Mouse (Mus musculus): ENCODE data around the gene Atxn7l3. TPM values are rescaled to one million over a fixed set of nuclear protein-coding genes. Genes with fewer than 3 reads are reported as not detected.
A peak's percentile ranks its signal among the peaks of the same experiment; 100 is the strongest.

Atxn7l3 gene
- polyA plus RNA-seq, 1 experiment from 2014 or later, result 7.5 TPM

DNA sequence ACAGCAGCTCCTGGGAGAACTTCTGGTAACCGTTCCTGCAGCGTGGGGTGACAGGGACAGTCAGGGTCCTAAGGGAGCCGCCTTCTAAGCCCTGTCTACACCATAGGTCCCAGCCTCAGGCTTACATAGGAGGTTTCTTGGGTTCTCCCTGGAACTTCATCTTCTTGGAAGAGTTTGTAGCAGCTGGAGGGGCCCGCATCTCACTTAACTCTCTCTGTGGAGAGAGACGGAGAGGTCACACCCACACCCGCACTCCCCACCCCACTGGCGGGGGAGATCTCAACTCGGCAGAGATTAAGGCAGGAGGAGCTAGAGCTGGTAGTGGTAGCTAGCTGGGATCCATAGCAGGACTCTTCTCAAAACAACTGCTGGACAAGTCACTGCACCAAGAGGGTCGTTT is 11.7 kb upstream of the Atxn7l3 start:
- 67% methylated on average over 9 of the region's 9 CpGs for WGBS (ENCODE audit: insufficient replicate concordance)
- peaks cover 82% of the 10 kb centered on the region for H3K36me3 ChIP-seq
- no peak for ATAC-seq

DNA sequence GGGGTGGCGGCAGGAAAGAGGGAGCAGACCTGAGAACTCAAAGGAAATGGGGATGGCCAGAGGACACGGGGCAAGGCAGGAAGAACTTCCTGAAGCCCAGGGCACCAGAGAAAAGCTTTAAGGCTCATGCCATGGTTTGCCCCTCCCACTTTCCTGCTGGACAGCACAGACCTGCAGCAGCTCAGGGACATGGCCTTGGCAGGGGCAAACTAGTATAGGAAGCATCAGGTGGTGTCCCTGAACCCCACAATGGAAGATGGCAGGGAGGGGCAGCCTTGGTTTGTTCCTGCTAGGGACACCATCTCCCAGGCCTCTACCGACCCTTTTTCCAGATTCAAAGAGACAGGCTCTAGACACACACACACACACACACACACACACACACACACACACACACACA is 8.9 kb upstream of the Atxn7l3 start:
- Histone ChIP-seq H3K9me3 (replicated peaks) (no peaks in the 10 kb centered on the region), H3K4me2 (no peak overlapping the region), H3K36me3 (peaks cover 55% of the 10 kb centered on the region), H3K9ac (no peak overlapping the region), H3K27ac (no peak overlapping the region), H3K4me3 (no peak overlapping the region), H3K27me3 (replicated peaks) (no peaks in the 10 kb centered on the region), H3K4me1 (peaks cover 24% of the 10 kb centered on the region)
- ATAC-seq, result no peak
- 72% methylated on average over 3 of the region's 3 CpGs for WGBS (ENCODE audit: insufficient replicate concordance)

More for the DNA sequence above, 11.7 kb upstream of the Atxn7l3 start:
- Histone ChIP-seq H3K4me1 (peaks cover 51% of the 10 kb centered on the region), H3K27ac (no peak overlapping the region), H3K27me3 (replicated peaks) (no peaks in the 10 kb centered on the region), H3K4me2 (peak overlapping the region; percentile 82; the same call in 1 of the 2 replicates), H3K4me3 (no peak overlapping the region), H3K9ac (peak overlapping the region; percentile 52; the same call in 1 of the 2 replicates), H3K9me3 (replicated peaks) (no peaks in the 10 kb centered on the region)

DNA sequence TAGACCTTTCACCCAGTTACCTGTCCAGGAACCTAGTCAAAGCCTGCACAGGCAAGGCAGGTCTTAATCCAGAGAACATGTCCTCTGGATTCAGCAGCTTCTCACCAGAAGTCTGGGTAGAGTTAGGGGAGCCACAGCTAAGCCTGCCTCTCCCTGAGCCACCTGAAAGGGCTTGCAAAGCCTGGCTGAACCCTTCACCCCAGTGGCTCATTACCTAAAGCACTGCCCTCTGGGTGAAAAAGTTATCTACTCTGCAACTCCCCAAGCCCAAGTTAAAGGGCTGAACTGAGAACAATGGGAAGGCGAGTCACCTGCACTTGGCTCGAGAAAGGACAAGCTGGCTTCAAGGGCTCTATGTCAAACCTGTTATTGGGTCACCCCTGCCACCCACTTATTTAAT is 7.7 kb upstream of the Atxn7l3 start:
- Histone ChIP-seq H3K4me1 (peaks cover 17% of the 10 kb centered on the region), H3K9ac (no peak overlapping the region), H3K4me2 (no peak overlapping the region), H3K27ac (no peak overlapping the region), H3K36me3 (peaks cover 43% of the 10 kb centered on the region), H3K4me3 (no peak overlapping the region), H3K27me3 (replicated peaks) (no peaks in the 10 kb centered on the region), H3K9me3 (replicated peaks) (no peaks in the 10 kb centered on the region)
- WGBS (ENCODE audit: insufficient replicate concordance), result 52% methylated on average over 2 of the region's 2 CpGs
- no peak for ATAC-seq

DNA sequence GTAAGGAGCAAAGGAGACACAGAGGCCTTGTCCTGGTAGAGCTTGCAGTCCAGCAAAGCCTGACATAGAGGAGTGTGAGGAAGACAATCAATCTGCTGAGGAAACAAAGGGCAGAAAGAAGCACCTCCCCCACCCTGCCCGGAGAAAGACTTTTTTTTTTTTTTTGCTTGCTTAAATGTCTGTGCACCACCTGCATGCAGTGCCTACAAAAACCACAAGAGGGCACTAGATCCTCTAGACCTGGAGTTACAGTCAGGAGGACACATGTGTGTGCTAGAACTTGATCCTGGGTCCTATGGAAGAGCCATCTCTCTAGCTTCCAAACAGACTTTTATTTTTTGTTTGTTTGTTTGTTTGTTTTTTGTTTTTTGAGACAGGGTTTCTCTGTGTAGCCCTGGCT is 3.4 kb upstream of the Atxn7l3 start:
- ATAC-seq, result no peak
- Histone ChIP-seq H3K4me2 (no peak overlapping the region), H3K27ac (0 out of 2 replicates have a peak overlapping the region, but pooled peaks have one; percentile 20), H3K27me3 (replicated peaks) (no peaks in the 10 kb centered on the region), H3K4me3 (no peak overlapping the region), H3K36me3 (peaks cover 4% of the 10 kb centered on the region), H3K9ac (no peak overlapping the region), H3K9me3 (replicated peaks) (no peaks in the 10 kb centered on the region), H3K4me1 (peaks cover 35% of the 10 kb centered on the region)
- 0% methylated on average over 1 of the region's 1 CpGs for WGBS (ENCODE audit: insufficient replicate concordance)

DNA sequence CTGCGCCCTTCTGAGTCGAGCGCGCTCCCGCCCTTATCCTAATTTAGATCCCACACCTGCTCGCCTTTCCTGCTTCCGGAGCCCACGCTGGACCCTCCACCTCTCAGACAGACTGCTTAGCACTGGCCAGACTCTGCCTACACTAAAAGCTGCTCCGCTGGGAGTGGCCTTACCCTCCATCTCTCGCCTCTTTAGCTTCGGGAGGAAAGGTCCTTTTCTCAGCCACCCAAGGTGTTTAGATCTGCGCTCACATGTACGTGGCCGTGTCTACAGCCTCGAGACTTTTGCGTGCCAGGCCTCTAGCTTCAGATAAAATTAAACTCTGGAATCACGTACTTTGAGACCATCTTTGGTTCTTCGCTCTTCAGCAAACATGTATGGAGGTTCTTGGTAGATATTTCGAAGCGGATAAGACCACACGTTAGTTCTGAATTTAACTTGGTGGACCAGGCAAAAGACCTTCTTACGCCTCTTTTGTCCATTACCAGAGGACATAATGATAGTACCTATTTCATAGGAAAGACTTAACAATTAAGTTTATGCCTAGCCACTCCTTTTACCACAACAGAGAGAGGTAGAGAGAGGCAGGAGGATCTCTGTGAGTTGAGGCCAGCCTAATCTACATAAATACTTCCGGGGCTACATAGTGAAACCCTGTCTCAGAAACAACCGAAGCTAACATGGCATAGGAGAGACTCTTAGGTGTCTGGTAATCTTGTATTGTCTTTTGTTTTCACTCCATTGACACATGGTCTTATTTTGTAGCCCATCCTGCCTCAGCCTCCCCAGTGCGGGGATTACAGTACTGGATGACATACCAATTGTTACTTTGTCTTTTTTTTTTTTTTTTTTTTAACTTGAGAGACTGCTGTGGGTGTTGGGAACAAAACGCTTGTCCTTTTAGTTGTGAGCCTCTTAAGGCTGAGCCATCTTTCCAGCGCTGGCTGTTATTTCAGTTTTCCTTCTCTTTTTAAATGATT is 1.4 kb upstream of the Atxn7l3 start:
- Histone ChIP-seq H3K9ac (peak overlapping the region; percentile 83), H3K36me3 (peaks cover 20% of the 10 kb centered on the region), H3K4me3 (peak overlapping the region; percentile 91), H3K4me2 (peak overlapping the region; percentile 98), H3K27me3 (replicated peaks) (no peaks in the 10 kb centered on the region), H3K4me1 (peaks cover 43% of the 10 kb centered on the region), H3K9me3 (replicated peaks) (no peaks in the 10 kb centered on the region), H3K27ac (peak overlapping the region; percentile 98)
- WGBS (ENCODE audit: insufficient replicate concordance), result 17% methylated on average over 27 of the region's 27 CpGs
- peak; percentile 36 for ATAC-seq

DNA sequence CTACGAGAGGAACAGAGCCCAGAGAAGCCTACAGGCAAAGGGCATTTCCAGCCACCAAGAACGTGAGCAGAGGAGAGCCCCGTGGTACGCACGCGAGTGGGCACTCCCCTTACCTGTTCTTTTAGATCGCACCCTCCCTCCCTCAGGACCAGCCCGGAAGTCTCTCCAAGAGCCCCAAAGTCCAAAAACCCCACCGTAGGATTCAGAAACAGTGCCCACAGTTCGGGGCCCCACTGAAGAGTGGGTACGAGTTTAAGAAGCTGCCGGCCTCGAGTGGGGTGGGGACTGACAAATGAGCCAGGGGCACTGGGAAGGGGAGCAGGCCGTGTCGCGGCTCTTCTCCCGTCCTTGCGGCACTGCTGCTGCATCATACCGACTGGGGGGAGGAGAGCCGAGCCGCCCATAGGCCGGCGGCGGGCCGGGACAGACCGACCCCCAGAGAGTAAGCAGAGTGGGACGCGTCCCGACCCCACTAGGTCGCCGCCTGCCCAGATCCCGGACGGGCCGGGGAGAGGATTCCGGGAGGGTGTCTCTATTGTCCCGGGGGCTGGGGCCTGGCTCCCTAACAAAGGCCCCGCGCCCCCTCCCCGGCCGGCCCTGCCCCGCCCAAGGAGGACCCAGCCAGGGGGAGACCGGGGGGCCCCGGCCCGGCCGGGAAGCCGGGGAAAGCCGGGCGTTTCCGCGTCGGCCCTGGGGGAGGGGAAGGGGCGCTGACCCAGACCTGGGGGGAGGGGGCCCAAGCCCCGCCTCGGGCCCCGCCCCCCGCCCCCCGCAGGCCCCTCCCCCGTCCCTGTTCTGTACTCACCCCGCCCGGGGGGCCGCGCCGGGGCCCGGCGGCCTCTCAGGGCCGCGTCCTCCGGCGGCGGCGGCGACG is 596 bp downstream of the Atxn7l3 start:
- Histone ChIP-seq H3K36me3 (peaks cover 41% of the 10 kb centered on the region), H3K4me1 (peaks cover 48% of the 10 kb centered on the region), H3K27me3 (replicated peaks) (no peaks in the 10 kb centered on the region), H3K4me3 (peak overlapping the region; percentile 91), H3K27ac (peak overlapping the region; percentile 98), H3K4me2 (peak overlapping the region; percentile 98), H3K9ac (peak overlapping the region; percentile 94), H3K9me3 (replicated peaks) (no peaks in the 10 kb centered on the region)
- 1% methylated on average over 52 of the region's 73 CpGs for WGBS (ENCODE audit: insufficient replicate concordance)
- no peak for ATAC-seq

DNA sequence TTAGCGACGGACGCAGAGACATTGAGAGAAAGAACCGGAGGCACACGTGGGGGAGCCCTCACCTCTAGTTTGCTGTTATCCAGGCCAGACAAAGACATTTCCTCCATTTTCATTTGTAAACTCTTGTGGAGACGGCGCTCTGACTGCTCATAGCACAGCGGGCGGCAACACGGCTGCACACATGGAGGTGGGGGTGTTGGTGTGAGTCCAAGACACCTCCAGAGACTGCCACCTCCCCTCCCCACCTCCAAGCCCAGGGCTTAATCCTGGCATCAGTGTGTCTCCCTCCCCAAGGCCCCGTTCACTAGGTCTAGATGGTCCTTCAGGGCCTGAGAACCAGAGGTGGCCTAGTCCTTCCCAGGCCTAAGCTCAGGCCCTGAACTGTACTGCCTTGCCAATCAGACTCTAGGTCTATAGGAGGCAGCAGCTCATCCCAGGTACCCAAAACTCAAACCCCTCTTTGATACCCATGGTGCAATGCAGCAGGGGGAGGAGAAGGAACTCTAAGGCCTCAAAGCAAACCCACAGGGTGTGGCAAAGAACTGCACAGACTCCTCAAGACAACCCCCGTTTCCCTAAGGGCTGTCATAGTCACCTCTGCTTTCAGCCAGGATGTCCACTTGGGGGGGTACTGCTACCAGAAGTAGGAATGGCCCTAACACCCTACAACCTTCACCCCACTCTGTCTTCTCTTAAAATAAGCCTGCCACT is 1.4 kb downstream of the Atxn7l3 start:
- ATAC-seq, result no peak
- Histone ChIP-seq H3K27ac (peak overlapping the region; percentile 98), H3K4me3 (peak overlapping the region; percentile 91), H3K4me2 (peak overlapping the region; percentile 98), H3K36me3 (peaks cover 49% of the 10 kb centered on the region), H3K9me3 (replicated peaks) (no peaks in the 10 kb centered on the region), H3K4me1 (peaks cover 56% of the 10 kb centered on the region), H3K27me3 (replicated peaks) (no peaks in the 10 kb centered on the region), H3K9ac (peak overlapping the region; percentile 94)
- 73% methylated on average over 12 of the region's 12 CpGs for WGBS (ENCODE audit: insufficient replicate concordance)

DNA sequence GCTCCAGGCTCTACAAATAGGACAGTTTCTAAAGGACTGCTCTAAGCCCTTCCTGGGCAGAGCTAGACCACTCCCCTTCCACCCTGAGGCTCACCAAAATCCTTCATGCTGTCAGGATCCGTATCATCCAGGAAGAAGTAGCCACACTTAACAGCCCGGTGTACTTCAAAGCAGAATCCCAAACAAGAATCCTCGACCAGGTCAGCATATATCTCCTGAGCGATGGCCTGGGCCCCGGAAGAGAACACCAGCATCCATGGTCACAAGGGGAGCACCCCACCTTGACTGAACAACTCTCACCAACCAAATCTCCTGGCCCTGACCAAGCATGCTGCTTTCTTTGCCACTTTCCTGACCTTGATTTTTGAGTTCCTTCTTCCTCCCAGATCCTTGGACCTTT is 2.0 kb downstream of the Atxn7l3 start:
- H3K4me1 ChIP-seq, result peaks cover 51% of the 10 kb centered on the region
- H3K4me3 ChIP-seq, result peak overlapping the region; percentile 91; the same call in 1 of the 2 replicates
- peak overlapping the region; percentile 98 for H3K4me2 ChIP-seq
- no peaks in the 10 kb centered on the region for H3K27me3 ChIP-seq (replicated peaks)
- no peaks in the 10 kb centered on the region for H3K9me3 ChIP-seq (replicated peaks)
- H3K9ac ChIP-seq, result peak overlapping the region; percentile 94; the same call in 1 of the 2 replicates
- no peak for ATAC-seq
- H3K27ac ChIP-seq, result peak overlapping the region; percentile 98
- H3K36me3 ChIP-seq, result peaks cover 55% of the 10 kb centered on the region
- 74% methylated on average over 5 of the region's 5 CpGs for WGBS (ENCODE audit: insufficient replicate concordance)

DNA sequence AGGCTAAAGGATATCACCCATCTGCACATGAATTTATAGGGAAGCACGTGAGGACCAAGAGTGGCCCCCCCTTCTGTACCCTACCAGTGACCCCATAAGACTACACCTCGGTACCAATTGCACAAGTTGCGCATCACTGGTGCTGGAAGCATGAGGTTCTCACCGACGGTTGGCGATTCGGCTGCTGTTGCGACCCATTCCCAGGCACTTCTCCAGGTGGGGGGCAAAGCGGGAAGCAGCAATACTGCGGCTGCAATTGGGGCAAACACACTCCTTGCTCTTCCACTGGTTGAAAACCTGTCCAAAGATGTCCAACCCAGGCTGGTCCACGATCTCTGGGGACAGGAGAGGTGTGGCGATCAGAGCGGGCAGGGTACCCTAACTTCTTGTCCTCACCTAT is 2.5 kb downstream of the Atxn7l3 start:
- Histone ChIP-seq H3K36me3 (peaks cover 59% of the 10 kb centered on the region), H3K27ac (no peak overlapping the region), H3K4me2 (no peak overlapping the region), H3K4me1 (peaks cover 52% of the 10 kb centered on the region), H3K9me3 (replicated peaks) (no peaks in the 10 kb centered on the region), H3K9ac (no peak overlapping the region), H3K4me3 (no peak overlapping the region), H3K27me3 (replicated peaks) (no peaks in the 10 kb centered on the region)
- ATAC-seq, result no peak
- 92% methylated on average over 13 of the region's 13 CpGs for WGBS (ENCODE audit: insufficient replicate concordance)

DNA sequence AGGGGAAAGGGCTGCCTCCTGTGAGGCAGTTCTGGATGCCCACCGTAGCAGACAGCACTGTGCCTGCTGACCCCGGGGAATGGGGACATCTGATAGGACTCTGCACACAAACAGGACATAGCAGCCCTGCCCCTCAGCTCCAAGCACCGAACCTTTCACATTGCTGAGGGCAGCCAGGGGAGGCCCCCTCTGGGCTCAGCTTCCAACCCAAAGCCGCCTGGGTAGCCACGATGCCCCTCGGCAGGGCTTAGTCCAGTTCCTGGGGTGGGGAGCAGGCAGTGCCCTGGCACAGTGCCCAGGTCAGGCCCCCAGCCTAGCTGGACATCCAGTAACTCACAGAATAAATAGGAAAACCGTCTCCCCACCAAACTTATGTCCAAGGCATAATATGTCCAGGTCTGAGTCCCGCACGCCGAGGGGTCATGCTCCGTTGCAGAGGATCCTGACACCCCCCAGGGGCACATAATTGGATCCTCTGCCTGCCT is 5.3 kb downstream of the Atxn7l3 start:
- H3K9ac ChIP-seq, result no peak overlapping the region
- peak overlapping the region; percentile 2; the same call in 1 of the 2 replicates for H3K27ac ChIP-seq
- no peak overlapping the region for H3K4me2 ChIP-seq
- no peak for ATAC-seq
- no peak overlapping the region for H3K4me3 ChIP-seq
- WGBS (ENCODE audit: insufficient replicate concordance), result 85% methylated on average over 11 of the region's 11 CpGs
- H3K4me1 ChIP-seq, result peaks cover 63% of the 10 kb centered on the region
- peaks cover 79% of the 10 kb centered on the region for H3K36me3 ChIP-seq
- no peaks in the 10 kb centered on the region for H3K27me3 ChIP-seq (replicated peaks)
- no peaks in the 10 kb centered on the region for H3K9me3 ChIP-seq (replicated peaks)

DNA sequence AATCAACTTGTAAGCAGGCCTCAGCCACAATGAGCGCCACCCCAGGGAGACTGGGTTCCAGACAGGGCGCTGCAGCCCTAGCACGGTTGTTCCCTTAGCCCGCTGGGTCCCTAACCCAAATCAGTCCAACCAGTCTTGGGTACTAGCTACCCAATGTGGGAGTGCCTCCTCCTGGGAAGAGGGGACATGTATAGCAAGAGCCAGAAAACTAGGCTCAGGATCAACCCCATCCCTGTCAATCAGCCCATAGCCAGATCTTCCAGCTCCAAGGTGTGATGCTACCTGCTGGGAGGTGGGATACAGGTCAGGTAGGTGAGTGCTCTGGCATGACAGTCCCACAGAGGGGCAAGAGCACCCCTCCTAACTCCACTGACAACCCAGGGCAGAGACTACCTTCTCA is 6.3 kb downstream of the Atxn7l3 start:
- Histone ChIP-seq H3K27me3 (replicated peaks) (no peaks in the 10 kb centered on the region), H3K9ac (peak overlapping the region; percentile 6; the same call in 1 of the 2 replicates), H3K27ac (peak overlapping the region; percentile 16; the same call in 1 of the 2 replicates), H3K4me3 (no peak overlapping the region), H3K9me3 (replicated peaks) (no peaks in the 10 kb centered on the region), H3K36me3 (peaks cover 79% of the 10 kb centered on the region), H3K4me1 (peaks cover 61% of the 10 kb centered on the region), H3K4me2 (no peak overlapping the region)
- ATAC-seq, result no peak
- WGBS (ENCODE audit: insufficient replicate concordance), result 83% methylated on average over 4 of the region's 4 CpGs
